Mouse (Mus musculus): ENCODE results near the gene Stum. TPM values are rescaled to one million over a fixed set of nuclear protein-coding genes. Genes with fewer than 3 reads are reported as not detected.

Stum gene
- not detected in 2 replicates for total RNA-seq (2014; fragmentation: Nextera tagmentation)
- 0.11 and 0.12 TPM in 2 replicates for total RNA-seq (2017)
- not detected in 2 replicates for polyA plus RNA-seq (2012)

DNA sequence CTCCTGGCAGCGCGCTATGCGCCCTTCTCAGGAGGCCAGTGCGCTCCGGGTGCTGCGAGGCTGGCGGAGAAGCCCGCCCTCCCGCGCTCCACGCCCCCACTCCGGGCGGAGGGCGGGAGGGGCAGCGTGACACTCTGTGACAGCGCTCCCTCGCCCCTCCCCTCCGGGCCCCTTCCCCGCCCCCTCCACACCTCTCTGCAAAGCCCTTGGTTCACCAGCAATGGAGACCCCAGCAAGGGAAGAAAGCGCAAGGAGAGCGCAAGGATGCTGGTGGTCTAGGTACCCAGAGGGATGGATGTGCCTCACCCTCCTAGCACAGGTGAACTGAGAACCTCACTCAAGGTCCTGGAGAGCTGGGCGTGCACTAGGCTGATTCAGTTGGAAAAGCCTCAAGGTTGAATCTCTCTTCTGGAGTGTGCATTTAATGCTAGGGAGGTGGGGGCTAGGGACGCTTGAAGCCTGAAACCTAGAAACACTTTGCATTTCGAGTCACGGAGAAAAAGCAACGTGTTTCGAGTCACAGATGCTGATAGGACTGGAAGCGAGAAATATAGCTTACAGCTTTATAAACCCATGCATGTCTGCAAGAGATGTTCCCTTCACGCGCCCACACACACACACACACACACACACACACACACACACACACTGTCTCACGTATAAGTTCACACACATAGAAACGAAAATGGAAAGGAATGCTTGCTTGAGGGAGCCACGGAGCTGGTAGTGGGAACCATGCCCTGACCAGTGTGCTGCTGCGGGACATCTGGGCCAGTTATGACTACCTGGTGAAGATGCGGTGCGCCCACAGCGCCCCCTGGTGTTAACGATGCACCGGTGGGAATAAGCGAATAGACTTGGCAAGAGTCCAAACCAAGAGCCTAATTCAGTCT lies at the start of gene Stum:
Gene Stum, minus strand, starts transcription at position 106 of the 893 bp plus-strand sequence.
- TF ChIP-seq GATA1 (IDR thresholded peaks at IDR 0.05; ENCODE audit: borderline replicate concordance, low read length) = no peak
- peak; percentile 86 for TF ChIP-seq CTCF (IDR thresholded peaks at IDR 0.05; ENCODE audit: low read depth, low read length)
- TF ChIP-seq TAL1 (conservative IDR thresholded peaks at IDR 0.05; ENCODE audit: low read depth, low read length) = no peak
- TF ChIP-seq POLR2AphosphoS5 (IDR thresholded peaks at IDR 0.05; ENCODE audit: insufficient replicate concordance, low read depth, low read length) = no peak
- TF ChIP-seq GATA2 (IDR thresholded peaks at IDR 0.05; ENCODE audit: borderline replicate concordance, low read depth, low read length) = no peak
- ATAC-seq (ENCODE audit: extremely low read depth, insufficient number of reproducible peaks, low FRiP score, poor library complexity, severe bottlenecking) = 0 out of 2 replicates have a peak, but pooled peaks have one; percentile 22
- Histone ChIP-seq H3K9me3 (replicated peaks) (no peaks in the 10 kb centered on the region), H3K36me3 (replicated peaks) (no peaks in the 10 kb centered on the region), H3K27me3 (ENCODE audit: insufficient read depth, low read length) (peaks cover 39% of the 10 kb centered on the region), H3K4me1 (ENCODE audit: insufficient read depth, low read depth, low read length) (no peaks in the 10 kb centered on the region), H3K4me3 (ENCODE audit: low read depth, low read length) (no peak within 1 kb of the TSS)
- DNase-seq (ENCODE audit: low spot score) = peak; percentile 73

DNA sequence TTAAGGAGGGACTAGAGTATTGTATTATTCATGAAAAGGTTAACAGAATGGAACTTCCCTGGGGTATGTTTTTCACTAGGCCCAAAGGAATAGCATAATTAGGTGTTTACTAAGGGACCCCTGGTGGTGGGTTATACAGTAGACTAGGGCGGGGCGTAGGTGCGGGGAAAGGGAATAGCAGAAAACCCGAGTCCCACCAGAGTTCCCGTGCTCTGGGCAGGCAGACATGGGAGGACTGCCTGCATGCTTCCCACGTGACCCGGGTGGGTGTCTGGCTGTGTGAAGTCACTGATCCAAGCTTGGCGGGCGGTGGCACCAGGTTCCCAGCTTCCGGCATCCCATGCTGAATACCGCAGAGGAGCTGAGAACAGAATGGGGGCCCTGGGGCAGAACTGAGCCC lies 49.4 kb upstream of the Stum start:
- Histone ChIP-seq H3K4me3 (ENCODE audit: low read depth, low read length) (no peak overlapping the region), H3K9me3 (replicated peaks) (0 out of 2 replicates have a peak, but pooled peaks cover 2% of the 10 kb centered on the region), H3K4me1 (ENCODE audit: insufficient read depth, low read depth, low read length) (no peaks in the 10 kb centered on the region), H3K27me3 (ENCODE audit: insufficient read depth, low read length) (peaks cover 39% of the 10 kb centered on the region), H3K36me3 (replicated peaks) (no peaks in the 10 kb centered on the region)
- TF ChIP-seq GATA2 (IDR thresholded peaks at IDR 0.05; ENCODE audit: borderline replicate concordance, low read depth, low read length) = no peak
- TF ChIP-seq GATA1 (IDR thresholded peaks at IDR 0.05; ENCODE audit: borderline replicate concordance, low read length) = no peak
- TF ChIP-seq POLR2AphosphoS5 (IDR thresholded peaks at IDR 0.05; ENCODE audit: insufficient replicate concordance, low read depth, low read length) = no peak
- TF ChIP-seq CTCF (IDR thresholded peaks at IDR 0.05; ENCODE audit: low read depth, low read length) = no peak
- no peak for TF ChIP-seq TAL1 (conservative IDR thresholded peaks at IDR 0.05; ENCODE audit: low read depth, low read length)
- ATAC-seq (ENCODE audit: extremely low read depth, insufficient number of reproducible peaks, low FRiP score, poor library complexity, severe bottlenecking) (no peak), DNase-seq (ENCODE audit: low spot score) (no peak)

DNA sequence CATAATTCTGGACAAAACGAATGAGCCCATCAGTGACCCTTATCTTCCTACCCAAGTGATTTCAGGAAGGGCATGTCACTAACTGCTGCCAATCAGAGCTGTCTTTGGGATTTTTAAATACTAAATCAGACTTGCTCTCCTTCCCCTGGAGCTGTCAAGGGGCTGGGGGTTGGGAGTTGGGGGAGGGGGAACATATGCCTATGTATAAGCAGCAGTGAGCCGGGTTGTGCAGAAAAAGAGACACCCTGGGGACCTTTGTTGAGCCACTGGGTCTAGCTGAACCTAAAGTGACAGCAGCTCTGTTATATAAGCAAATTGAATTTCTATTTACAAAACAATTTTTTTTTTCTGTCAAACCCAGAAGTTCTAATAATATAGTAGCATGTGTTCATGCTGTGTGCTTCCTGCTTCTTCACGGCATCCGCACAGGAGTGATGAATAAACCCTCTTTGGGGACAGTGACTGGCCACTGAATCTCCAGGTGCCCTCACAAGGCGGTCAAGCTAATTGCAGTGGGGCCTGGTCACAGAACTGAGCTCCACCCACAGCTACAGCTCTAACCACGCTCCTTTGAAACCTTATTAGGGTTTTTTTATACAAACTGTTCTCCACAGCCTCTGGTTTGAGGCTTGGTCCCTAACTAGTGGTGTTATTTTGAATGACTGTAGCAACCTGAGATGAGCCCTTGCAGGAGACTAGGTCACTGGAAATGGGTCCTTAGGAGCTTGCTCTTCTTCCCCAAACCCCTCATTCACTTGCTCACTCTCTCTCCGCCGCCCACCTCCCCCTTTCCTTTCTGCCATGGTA lies 47.4 kb upstream of the Stum start:
- ATAC-seq (ENCODE audit: extremely low read depth, insufficient number of reproducible peaks, low FRiP score, poor library complexity, severe bottlenecking) (no peak), DNase-seq (ENCODE audit: low spot score) (no peak)
- Histone ChIP-seq H3K4me3 (ENCODE audit: low read depth, low read length) (no peak overlapping the region), H3K36me3 (replicated peaks) (no peaks in the 10 kb centered on the region), H3K27me3 (ENCODE audit: insufficient read depth, low read length) (peaks cover 35% of the 10 kb centered on the region), H3K4me1 (ENCODE audit: insufficient read depth, low read depth, low read length) (no peaks in the 10 kb centered on the region), H3K9me3 (replicated peaks) (0 out of 2 replicates have a peak, but pooled peaks cover 2% of the 10 kb centered on the region)
- TF ChIP-seq GATA1 (IDR thresholded peaks at IDR 0.05; ENCODE audit: borderline replicate concordance, low read length) (no peak), TAL1 (conservative IDR thresholded peaks at IDR 0.05; ENCODE audit: low read depth, low read length) (no peak), CTCF (IDR thresholded peaks at IDR 0.05; ENCODE audit: low read depth, low read length) (no peak), POLR2AphosphoS5 (IDR thresholded peaks at IDR 0.05; ENCODE audit: insufficient replicate concordance, low read depth, low read length) (no peak), GATA2 (IDR thresholded peaks at IDR 0.05; ENCODE audit: borderline replicate concordance, low read depth, low read length) (no peak)

DNA sequence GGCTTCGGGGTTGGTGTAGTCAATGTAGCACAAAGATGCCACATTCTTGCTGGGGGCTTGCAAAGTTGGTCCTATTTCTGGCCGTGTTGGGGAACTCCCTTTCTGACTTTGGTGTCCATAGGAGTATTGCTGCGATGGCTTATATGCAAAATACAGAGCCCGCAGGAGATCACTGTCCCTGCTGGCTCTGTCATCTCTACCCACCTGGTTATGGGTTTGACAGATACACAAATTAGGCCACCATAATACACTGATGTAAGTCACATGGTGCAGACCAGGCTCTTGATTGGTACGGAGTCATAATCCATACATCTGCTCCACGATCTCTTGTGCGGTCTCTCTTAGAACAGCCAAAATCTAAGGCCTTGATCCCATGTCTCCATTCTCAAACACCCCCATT lies 46.5 kb upstream of the Stum start:
- H3K4me1 ChIP-seq (ENCODE audit: insufficient read depth, low read depth, low read length) = no peaks in the 10 kb centered on the region
- H3K36me3 ChIP-seq (replicated peaks) = no peaks in the 10 kb centered on the region
- no peak for TF ChIP-seq GATA2 (IDR thresholded peaks at IDR 0.05; ENCODE audit: borderline replicate concordance, low read depth, low read length)
- TF ChIP-seq GATA1 (IDR thresholded peaks at IDR 0.05; ENCODE audit: borderline replicate concordance, low read length) = no peak
- TF ChIP-seq POLR2AphosphoS5 (IDR thresholded peaks at IDR 0.05; ENCODE audit: insufficient replicate concordance, low read depth, low read length) = no peak
- no peak for TF ChIP-seq TAL1 (conservative IDR thresholded peaks at IDR 0.05; ENCODE audit: low read depth, low read length)
- no peak for TF ChIP-seq CTCF (IDR thresholded peaks at IDR 0.05; ENCODE audit: low read depth, low read length)
- ATAC-seq (ENCODE audit: extremely low read depth, insufficient number of reproducible peaks, low FRiP score, poor library complexity, severe bottlenecking) (no peak), DNase-seq (ENCODE audit: low spot score) (no peak)
- 0 out of 2 replicates have a peak, but pooled peaks cover 2% of the 10 kb centered on the region for H3K9me3 ChIP-seq (replicated peaks)
- no peak overlapping the region for H3K4me3 ChIP-seq (ENCODE audit: low read depth, low read length)
- H3K27me3 ChIP-seq (ENCODE audit: insufficient read depth, low read length) = peaks cover 30% of the 10 kb centered on the region

DNA sequence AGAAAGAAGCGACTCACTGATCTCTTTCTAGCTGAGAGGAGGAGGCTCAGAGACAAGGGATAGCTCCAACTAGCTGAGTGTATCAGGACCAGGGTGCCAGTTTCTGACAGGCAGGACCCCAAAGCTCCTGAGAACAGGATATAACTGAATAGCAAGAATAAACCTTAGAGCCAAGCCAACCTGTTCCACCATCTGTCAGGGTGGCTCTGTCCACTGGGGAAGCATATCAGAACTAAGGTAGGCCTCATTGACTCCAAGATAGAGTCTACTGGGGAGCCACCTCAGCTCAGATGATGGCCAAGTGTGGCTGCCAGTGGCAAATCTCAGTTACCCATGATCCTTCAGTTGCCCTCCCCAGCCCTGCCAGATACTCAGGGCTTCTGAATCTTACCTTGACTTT lies 42.0 kb upstream of the Stum start:
- DNase-seq (ENCODE audit: low spot score) = no peak
- peaks cover 25% of the 10 kb centered on the region for H3K27me3 ChIP-seq (ENCODE audit: insufficient read depth, low read length)
- H3K4me1 ChIP-seq (ENCODE audit: insufficient read depth, low read depth, low read length) = no peaks in the 10 kb centered on the region
- H3K36me3 ChIP-seq (replicated peaks) = no peaks in the 10 kb centered on the region
- no peaks in the 10 kb centered on the region for H3K9me3 ChIP-seq (replicated peaks)
- no peak for ATAC-seq (ENCODE audit: extremely low read depth, insufficient number of reproducible peaks, low FRiP score, poor library complexity, severe bottlenecking)
- no peak overlapping the region for H3K4me3 ChIP-seq (ENCODE audit: low read depth, low read length)
- TF ChIP-seq TAL1 (conservative IDR thresholded peaks at IDR 0.05; ENCODE audit: low read depth, low read length) = no peak
- no peak for TF ChIP-seq GATA1 (IDR thresholded peaks at IDR 0.05; ENCODE audit: borderline replicate concordance, low read length)
- no peak for TF ChIP-seq CTCF (IDR thresholded peaks at IDR 0.05; ENCODE audit: low read depth, low read length)
- TF ChIP-seq GATA2 (IDR thresholded peaks at IDR 0.05; ENCODE audit: borderline replicate concordance, low read depth, low read length) = no peak
- no peak for TF ChIP-seq POLR2AphosphoS5 (IDR thresholded peaks at IDR 0.05; ENCODE audit: insufficient replicate concordance, low read depth, low read length)
